Mouse (Mus musculus): ENCODE results near the gene Zbtb43. TPM values are rescaled to one million over a fixed set of nuclear protein-coding genes. Genes with fewer than 3 reads are reported as not detected.

Gene Zbtb43
- polyA plus RNA-seq, 1 experiment from 2014 or later: 19.0 TPM

Other genes with a start within 250 kb of the Zbtb43 start
- 3.0 and 3.2 TPM in 2 replicates for gene Ralgps1, start 97.1 kb downstream of the Zbtb43 start, polyA plus RNA-seq (2015; fragmentation: Nextera tagmentation; extraction: Ambion mirVana)
- gene Zbtb34, start 37.2 kb downstream of the Zbtb43 start, polyA plus RNA-seq (2015; fragmentation: Nextera tagmentation; extraction: Ambion mirVana): 7.2 and 7.9 TPM in 2 replicates
- 0.59 and 0.67 TPM in 2 replicates for gene Lmx1b, start 172.0 kb upstream of the Zbtb43 start, polyA plus RNA-seq (2015; fragmentation: Nextera tagmentation; extraction: Ambion mirVana)

Measured in embryonic facial prominence, embryonic 15.5 days (tissue).